Mouse (Mus musculus): Measurements from ENCODE around the gene Gm10972.
"Not testable (repeated sequence)": the region's sequence is repeated elsewhere in the genome, so short reads cannot be mapped to it uniquely, and the experiment has no call there.

Gm10972 gene

GRCm38 (mm10) chr3:94642495-94643162, at the start of gene Gm10972:
Gene Gm10972 (plus strand): TSS chr3:94643112.
- DNase-seq (ENCODE audit: extremely low read depth, low read depth), result not testable (repeated sequence)

- DNase-seq (ENCODE audit: extremely low read depth, low read depth), result peak; percentile 73
These were observed 47.0 kb upstream of the Gm10972 start for GRCm38 (mm10) chr3:94595871-94596287.

- DNase-seq (ENCODE audit: extremely low read depth, low read depth), result peak; percentile 60
These were observed 45.6 kb upstream of the Gm10972 start for GRCm38 (mm10) chr3:94597224-94597779.

GRCm38 (mm10) chr3:94601959-94602358, 41.0 kb upstream of the Gm10972 start:
- DNase-seq (ENCODE audit: extremely low read depth, low read depth), result peak; percentile 49

- DNase-seq (ENCODE audit: extremely low read depth, low read depth), result no peak
These were observed 33.3 kb upstream of the Gm10972 start for GRCm38 (mm10) chr3:94609621-94610020.

- DNase-seq (ENCODE audit: extremely low read depth, low read depth), result no peak
These were observed 32.3 kb upstream of the Gm10972 start for GRCm38 (mm10) chr3:94610581-94610980.

- no peak for DNase-seq (ENCODE audit: extremely low read depth, low read depth)
These were observed 31.6 kb upstream of the Gm10972 start for GRCm38 (mm10) chr3:94611343-94611742.

GRCm38 (mm10) chr3:94611834-94612233, 31.1 kb upstream of the Gm10972 start:
- no peak for DNase-seq (ENCODE audit: extremely low read depth, low read depth)

- no peak for DNase-seq (ENCODE audit: extremely low read depth, low read depth)
These were observed 30.6 kb upstream of the Gm10972 start for GRCm38 (mm10) chr3:94612274-94612673.

GRCm38 (mm10) chr3:94613258-94613878, 29.5 kb upstream of the Gm10972 start:
- DNase-seq (ENCODE audit: extremely low read depth, low read depth), result no peak

GRCm38 (mm10) chr3:94616717-94617116, 26.2 kb upstream of the Gm10972 start:
- DNase-seq (ENCODE audit: extremely low read depth, low read depth), result peak; percentile 66

- no peak for DNase-seq (ENCODE audit: extremely low read depth, low read depth)
These were observed 21.0 kb upstream of the Gm10972 start for GRCm38 (mm10) chr3:94621740-94622507.

GRCm38 (mm10) chr3:94622550-94622949, 20.4 kb upstream of the Gm10972 start:
- DNase-seq (ENCODE audit: extremely low read depth, low read depth), result no peak

- no peak for DNase-seq (ENCODE audit: extremely low read depth, low read depth)
These were observed 18.6 kb upstream of the Gm10972 start for GRCm38 (mm10) chr3:94624281-94624680.

- no peak for DNase-seq (ENCODE audit: extremely low read depth, low read depth)
These were observed 14.2 kb upstream of the Gm10972 start for GRCm38 (mm10) chr3:94628712-94629111.

- no peak for DNase-seq (ENCODE audit: extremely low read depth, low read depth)
These were observed 13.0 kb upstream of the Gm10972 start for GRCm38 (mm10) chr3:94629876-94630275.

- DNase-seq (ENCODE audit: extremely low read depth, low read depth), result peak; percentile 46
These were observed 6.1 kb downstream of the Gm10972 start for GRCm38 (mm10) chr3:94648755-94649590.

- DNase-seq (ENCODE audit: extremely low read depth, low read depth), result no peak
These were observed 7.5 kb downstream of the Gm10972 start for GRCm38 (mm10) chr3:94650409-94650808.

GRCm38 (mm10) chr3:94653967-94654366, 11.1 kb downstream of the Gm10972 start:
- DNase-seq (ENCODE audit: extremely low read depth, low read depth), result not testable (repeated sequence)

GRCm38 (mm10) chr3:94657852-94658739, 15.2 kb downstream of the Gm10972 start:
- not testable (repeated sequence) for DNase-seq (ENCODE audit: extremely low read depth, low read depth)

Measured in MEL-GATA-1-ER (cell line).